Mouse (Mus musculus) c-Kit-positive CD71-positive TER-119-positive erythroid progenitor cells, embryonic 14.5 days (primary cell): ENCODE results near the gene Spaca3.

Experiments used
- DNase-seq: peaks from one replicate; pipeline ENCODE4 v3.0.0-alpha.2; 2013; ENCODE audit warnings: low spot score

Gene Spaca3

DNA sequence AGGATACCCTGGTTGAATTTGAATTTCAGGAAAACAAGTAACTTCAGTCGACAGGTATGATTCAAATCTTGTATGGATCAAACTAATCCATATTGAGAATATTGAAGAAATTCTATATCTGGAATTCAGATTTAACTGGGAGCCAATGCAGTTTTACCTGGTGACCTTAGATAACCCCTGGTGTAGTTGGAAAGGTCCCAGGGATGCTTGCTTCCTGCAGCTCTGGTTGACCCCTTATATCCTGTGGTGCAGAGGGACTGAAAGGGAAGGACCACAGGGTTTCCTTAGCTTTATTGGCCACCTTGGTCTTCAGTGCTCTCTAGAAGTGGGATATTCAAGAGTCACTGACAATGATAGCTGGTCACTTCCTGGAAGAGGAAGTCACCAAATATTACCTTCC, 9.9 kb downstream of the Spaca3 start:
- DNase-seq: no peak

DNA sequence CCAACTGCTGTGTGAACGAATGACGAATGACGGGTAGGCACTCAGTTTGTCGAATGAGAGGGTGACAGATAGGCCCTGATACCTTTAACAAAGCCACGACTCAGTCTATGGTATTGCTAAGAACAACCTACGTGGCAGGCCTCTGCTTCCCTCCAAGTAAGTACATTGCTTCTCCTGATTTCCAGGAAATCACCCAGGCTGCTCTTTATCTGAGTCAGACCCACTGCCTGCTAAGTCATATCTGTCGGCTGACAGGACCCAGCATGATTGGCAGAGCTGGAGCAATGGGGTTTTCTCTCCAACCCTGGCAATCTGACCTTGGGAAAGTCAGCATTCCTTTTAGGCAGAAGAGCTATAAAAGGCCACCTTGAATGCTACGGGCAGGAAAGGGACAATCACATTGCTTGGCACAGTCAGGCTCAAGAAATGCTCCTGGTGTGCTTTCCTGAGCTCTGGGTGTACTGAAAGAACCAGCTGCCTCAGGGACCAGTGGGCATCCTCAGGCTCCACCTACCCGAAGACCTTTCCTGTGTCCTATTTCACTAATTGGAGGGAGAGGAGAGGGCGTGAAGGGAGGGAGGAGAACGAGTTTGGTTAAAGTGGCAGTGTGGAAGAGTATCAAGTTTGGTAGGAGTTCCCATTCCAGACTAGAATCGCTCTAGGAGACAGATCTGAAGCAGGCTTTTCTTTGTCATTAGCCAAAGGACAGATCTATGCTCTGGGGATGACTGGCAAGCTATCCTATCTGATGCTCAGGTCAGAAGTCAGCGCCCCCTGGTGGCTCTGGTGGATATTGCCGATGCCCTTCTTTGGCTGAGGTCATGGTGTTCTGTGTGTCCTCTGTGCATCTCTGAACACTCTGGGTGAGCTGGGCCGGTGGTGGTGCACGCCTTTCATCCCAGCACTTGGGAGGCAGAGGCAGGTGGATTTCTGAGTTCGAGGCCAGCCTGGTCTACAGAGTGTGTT, 14.6 kb downstream of the Spaca3 start:
- DNase-seq: peak; percentile 88

DNA sequence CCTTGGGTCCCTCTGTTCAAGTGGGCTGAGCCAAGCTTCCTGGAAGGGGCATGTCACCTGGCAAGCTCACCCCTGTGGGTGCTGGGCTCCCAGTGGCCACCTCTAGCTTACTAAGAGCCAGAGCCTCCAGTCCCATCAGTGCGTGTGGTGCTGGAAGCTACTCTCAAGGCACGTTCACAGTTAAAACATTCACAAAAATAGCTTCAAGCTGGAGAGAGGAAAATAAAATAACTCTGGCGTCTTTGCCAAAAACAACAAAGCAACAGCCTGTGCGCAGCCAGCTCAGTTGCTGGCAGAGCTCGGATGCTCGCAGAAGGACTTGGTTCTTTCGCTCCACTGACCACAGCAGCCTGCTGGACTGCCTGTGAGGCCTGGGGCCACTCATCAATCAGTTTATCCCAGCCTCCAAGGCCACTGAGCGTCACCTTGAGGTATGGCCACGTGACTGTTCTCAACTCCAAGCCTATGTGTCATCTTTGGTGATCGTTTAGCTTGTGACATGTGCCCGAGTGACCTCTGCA, 19.0 kb downstream of the Spaca3 start:
- no peak for DNase-seq

DNA sequence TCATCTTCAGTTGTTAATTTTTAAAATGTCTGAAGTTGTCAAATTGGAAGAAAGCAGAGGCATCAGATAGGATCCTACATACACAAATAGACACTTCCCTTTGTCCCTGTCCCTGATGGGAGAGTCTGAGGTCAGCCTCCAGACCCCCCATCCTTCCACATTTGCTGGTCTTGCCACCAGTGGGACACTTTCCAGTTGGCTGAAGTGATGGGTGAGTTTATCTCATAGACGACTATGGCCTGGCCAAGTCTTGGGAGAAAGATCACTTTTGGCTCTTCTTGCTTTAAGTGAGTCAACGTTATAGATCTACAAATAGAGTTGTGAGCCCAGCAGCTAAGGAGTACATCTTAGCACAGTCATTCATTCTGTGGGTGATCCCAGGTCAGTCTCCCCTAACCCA, 19.9 kb downstream of the Spaca3 start:
- DNase-seq: no peak

DNA sequence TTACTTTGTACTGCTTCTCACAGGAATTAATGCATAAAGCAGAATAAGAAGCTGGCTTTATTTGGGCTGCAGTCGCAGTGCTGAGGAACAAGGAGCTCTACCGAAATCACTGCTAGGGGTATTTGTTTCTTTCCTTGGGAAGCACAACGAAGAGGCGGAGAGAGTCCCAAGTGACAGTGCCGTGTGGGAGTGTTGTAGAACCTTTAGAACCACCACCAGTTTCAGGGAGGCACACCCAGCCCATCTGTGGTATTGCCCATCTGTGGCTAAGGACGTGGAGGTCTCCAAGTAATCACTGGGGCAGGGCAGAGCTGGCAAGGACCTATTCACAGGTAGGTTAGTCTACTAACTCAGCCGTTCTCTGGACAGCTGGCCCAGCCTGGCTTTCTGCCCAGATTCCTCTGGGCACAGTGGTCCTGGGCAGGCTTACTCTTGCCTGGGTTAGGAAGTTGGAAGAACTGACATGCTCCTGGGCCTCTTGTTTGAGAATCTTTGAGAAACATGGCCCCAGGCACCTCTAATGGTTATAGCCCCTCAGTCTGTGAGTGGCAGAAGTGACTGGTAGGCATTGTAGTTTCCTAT, 24.2 kb downstream of the Spaca3 start:
- no peak for DNase-seq

DNA sequence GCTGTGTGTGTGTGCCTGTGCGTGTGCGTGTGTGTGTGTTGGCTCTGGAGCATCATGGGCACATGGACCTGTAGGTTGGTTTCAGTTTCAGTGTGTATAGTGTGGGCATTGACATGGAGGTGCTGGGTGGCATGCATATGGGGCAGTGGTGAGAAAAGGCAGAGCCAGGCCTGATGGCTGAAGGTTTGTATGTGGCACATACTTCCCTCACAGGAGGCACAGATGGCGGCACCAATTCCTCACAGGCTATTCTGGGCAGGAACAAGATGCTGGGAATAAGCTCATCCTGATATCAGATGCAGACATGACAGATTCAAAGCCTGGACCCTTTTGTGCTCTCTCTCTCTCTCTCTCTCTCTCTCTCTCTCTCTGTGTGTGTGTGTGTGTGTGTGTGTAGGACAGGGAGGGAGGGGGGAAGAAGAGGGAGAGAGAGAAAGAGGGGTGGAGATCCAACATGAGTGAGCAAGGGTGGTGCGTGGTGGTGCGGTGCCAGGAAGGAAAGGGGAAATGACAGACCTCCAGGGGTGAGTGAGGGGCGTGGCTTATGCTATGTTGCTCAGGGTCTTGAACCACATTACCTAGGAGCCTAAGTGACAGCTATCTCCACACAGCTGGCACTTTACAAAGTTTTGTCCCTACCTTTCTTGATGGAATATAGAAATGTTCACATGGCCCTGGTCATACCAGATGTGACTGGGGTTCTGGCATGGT, 26.5 kb downstream of the Spaca3 start:
- DNase-seq: no peak

DNA sequence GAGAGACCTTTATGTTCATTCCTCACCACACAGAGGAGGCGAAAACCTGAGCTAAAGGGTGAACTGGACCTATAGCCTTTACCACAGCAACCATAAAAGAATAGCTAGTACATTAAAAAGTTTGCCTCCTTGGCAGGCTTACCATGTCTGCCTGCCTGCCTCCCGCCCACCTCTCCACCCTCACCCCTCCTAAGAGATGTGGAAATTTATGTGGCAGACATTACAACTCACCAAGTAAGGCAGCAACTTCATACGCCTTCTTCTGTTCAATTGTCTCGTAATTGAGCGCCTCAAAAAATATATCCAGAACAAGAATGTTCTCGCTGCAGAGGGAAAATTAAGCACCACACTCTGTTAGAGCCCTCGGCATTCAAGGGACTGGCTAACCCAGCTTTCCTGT, 28.2 kb downstream of the Spaca3 start:
- DNase-seq: no peak

DNA sequence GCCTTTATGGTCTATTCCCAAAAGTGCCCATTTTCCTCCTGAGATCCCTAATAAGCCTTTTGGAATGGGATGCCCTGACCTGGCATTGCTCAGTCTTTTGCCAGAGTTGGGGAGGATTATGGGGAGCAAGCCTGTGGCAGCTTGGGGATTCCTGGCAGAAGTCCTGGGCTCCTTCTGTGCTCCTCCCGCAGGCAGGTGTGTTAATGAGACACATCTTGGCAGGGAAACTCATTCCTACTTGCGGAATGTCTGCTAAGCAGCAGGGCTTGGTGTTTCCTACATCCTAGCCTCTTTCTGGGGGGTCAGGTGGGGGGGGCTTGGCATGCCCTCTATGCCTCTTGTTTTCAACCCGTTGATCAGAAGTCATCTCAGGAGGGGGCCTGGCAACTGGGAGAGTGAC, 28.9 kb downstream of the Spaca3 start:
- DNase-seq: no peak

DNA sequence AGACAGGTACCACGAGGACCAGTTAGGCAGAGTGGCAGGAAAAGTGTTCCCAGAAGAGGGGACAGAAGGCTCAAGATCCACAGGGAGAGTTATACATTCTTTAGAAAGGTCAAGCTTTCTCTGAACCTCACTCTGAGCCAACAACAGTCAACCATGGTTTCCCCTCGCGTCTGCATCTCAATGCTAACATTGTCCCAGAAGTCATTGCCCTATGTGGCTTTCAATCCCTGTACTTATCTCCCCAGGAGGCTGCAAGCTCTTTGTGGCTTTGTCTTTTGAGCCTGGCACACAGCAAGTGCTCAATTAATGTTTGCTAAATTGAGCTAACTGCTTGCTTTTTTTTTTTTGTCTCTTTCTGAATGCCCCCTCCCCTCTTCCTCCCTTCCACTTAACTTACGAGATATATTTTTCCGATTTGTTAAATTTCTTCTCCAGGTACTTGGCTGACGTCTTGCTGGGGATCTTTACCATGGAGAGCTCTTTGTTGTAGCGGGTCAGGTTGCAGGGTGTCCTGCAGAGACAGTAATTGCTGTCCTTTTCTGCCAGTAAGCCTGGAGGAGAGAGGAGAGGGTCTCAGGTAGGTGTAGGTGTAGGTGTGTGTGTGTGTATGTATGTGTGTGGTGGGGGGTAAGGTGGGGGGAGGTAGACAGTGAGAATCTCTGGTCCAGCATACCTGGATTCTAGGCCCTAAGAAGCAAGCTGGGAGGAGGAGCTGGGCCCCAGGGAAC, 31.3 kb downstream of the Spaca3 start:
- DNase-seq: no peak

DNA sequence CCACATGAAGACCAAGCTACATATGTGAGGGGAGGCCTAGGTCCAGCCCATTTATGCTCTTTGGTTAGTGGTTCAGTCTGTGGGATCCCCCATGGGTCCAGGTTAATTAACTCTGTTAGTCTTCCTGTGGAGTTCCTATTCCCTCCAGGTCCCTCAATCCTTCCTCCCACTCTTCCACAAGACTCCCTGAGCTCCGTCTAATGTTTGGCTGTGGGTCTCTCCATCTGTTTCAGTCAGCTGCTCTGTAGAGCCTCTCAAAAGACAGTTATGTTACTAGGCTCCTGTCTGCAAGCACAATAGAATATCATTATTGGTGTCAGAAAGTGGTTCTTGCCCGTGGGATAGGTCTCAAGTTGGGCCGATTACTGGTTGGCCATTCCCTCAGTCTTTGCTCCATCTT, 37.7 kb downstream of the Spaca3 start:
- no peak for DNase-seq

DNA sequence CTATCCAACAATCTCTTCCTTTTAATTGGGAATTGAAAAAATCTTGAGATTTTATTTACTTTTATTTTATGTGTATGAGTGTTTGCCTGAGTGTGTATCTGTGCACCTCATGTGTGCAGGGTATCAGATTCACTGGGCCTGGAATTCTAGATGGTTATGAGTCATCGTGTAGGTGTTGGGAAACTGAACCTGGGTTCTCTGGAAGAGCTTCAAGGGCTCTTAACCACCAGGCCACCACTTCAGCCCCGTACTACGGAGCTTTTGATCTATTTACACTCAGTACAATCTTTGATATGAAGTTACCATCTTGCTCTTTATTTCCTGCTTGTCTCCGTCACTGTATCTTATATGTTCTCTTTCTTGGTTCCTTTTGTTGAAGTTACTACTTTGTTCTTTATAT, 42.4 kb downstream of the Spaca3 start:
- no peak for DNase-seq

DNA sequence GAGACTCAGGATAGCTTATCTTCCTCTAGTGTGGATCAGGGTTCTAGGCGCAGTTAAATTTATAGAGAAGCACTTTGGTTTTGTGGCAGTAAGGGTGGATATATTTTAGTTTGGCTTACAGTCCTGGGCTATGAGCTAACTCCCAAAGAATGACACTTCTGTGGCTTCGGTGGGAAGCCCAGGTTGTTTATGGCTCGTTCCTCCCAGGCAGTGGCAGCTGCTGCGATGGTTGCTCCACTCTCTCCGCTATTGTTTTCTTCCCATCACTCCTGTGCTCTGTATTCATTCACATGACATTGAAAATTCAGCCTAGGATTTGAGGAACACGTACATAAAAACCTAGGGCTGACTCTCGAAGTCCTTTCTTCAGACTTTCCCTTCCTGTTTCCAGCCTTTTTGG, 44.5 kb downstream of the Spaca3 start:
- DNase-seq: no peak

DNA sequence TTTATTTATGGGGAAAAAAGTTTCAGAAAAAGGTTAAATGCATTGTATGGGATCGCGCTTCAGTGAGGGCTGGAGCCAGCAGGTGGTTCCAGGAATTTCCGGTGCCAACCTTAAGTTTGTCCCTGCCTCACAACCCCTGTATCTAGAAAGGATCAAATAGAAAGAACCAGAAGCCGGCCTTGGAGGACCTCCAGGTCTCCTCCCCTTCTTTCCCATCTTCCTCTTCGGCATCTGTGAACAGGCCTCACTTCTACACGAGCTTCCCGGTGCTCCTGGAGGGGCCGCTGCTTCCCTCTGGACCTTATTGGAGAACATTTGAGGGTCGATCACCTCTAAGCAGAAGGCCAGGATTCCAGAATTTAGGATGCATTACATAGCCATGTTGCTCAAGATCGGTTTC, 45.3 kb downstream of the Spaca3 start:
- DNase-seq: no peak

DNA sequence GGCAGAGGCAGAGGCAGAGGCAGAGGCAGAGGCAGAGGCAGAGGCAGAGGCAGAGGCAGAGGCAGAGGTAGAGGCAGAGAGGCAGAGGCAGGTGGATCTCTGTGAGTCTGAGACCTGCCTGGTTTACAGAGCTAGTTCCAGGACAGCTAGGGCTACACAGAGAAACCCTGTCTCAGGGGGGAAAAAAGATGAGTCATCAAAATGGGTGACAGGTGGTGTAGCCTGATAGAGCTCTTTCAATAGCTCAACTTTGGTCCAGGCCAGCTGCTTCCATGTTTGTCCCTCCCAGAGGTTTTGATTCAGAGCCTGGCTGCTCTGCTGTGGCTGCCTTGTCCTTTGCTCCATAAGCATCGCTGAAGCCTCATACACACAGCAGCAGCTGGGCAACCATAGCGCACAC, 46.4 kb downstream of the Spaca3 start:
- DNase-seq: peak; percentile 4

DNA sequence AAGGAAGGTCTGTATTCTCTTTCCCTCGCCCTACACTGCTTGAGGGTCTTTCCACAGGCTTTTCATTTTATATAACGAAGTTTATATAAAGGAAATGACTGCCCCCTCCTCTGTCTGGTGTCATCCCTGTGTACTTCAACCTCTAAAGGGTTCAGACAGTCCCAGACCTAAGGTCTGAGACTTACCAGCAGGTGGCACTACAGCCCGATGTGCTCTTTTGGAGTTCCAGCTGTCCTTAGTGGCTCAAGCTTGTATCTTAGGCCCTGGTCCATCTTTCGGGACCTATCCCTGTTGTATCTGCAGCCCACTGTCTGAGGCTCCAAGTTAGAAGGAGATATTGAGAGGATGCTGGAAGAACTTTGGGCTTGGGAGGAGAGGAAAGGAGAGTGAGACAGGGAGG, 48.3 kb downstream of the Spaca3 start:
- DNase-seq: peak; percentile 3

DNA sequence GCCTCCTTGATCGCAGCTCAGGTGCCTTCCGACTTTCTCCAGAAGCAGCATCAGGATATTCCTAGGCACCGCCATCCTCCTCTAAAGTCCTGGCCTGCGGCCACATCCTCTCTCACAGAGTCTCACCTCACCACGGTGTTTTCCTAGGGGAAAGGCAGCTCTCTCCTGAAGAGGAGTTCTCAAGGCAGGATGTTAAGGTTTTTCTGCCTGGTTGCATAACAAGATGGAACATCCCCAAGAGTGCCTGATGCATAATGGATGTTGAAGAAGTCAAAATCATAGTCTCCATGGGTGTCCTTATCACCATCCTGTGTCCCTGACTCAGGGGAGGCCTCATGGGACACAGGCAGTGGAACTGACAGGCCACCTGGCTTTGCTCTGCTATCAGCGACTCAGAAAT, 49.7 kb downstream of the Spaca3 start:
- DNase-seq: no peak

DNA sequence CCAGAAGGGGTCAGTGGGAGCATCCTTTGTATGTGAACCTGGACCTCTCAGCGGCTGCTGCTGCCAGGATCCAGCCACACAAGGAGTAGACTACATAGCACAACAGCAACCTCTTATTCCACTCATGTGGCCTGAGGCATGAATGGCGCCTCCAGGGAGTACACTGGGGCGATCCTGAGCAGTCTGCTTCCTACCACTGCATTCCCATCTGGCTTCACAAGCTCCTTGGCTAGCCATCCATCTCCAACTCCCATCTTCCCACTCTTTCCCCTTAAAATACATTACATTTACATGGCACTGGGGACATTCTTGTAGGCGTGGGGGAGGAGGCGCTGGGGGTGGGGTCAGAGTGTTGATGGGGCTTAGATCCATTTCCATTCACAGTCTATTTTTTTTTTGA, 54.6 kb downstream of the Spaca3 start:
- DNase-seq: no peak

DNA sequence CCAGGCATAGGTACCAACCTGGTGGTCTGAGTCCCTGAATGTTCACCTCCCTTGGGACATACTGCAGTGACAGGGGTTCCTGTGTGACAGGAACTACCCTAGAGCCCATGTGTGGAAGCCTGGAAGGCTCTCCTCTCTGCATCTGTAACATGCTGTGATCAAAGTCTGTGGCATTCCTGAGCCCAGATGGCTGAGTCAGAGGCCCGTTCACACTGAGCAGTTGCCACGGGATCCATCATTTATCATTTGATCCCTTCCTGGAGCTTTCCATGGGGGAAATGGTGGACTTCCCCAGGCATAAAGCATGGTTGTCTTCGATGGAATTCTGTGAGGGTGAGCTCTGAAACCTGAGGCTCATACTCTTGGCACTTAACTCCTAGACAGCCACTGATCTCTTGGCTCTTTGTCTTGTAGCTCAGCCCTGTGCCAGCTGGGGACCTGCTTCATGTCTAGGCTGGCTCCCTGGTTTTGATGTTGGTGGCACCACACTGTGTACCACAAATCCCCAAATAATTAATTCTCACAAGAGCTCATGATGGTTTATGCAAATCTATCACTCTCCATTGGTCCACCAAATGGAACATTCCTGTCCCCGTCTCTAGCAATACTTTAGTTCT, 55.4 kb downstream of the Spaca3 start:
- DNase-seq: no peak
